Comparison of ENCODE assay signal across 10 mouse cellular contexts in genomic region chr15:78839744-78840143, GRCm38 (mm10). TPM values are rescaled to one million over a fixed set of nuclear protein-coding genes. Genes with fewer than 3 reads are reported as not detected.
DNase-seq lines count a peak whose midpoint lies in the region; ATAC-seq lines count a peak whose summit lies in the region.
"Had no signal": no experiment of that assay in that cellular context is flagged by ENCODE, and none has a peak within 500 bp of the region (broad histone marks: within the 10 kb centered on the region; RNA-seq: fewer than 3 reads in every experiment).

No protein-coding gene starts in this region.

- peak overlapping the region; percentile 45; the same call in 1 of the 2 replicates for H3K27ac ChIP-seq in heart, embryonic 10.5 days
- peak overlapping the region; percentile 82 for H3K27ac ChIP-seq in limb, embryonic 12.5 days

- WGBS in heart, embryonic 10.5 days: 5% methylated on average over 2 of the region's 2 CpGs
- 3% methylated on average over 2 of the region's 2 CpGs for WGBS in limb, embryonic 12.5 days

- no peak for DNase-seq in heart, embryonic 10.5 days (ENCODE audit: low spot score)
- DNase-seq in heart, postnatal 36 days: no peak
- DNase-seq in retina, postnatal 1 day: peak; percentile 62
- DNase-seq in retina, embryonic 14.5 days (ENCODE audit: low spot score): no peak
- DNase-seq in spleen, postnatal 10 days (ENCODE audit: low spot score in 2 of 2): no peak
- no peak for DNase-seq in adrenal gland, postnatal 14 days
- no peak for DNase-seq in cerebellum, adult 9-10 months

- H3K4me3 ChIP-seq in heart, embryonic 10.5 days: no peak overlapping the region
- H3K4me3 ChIP-seq in limb, embryonic 12.5 days (replicated peaks): no peak overlapping the region

- H3K27me3 ChIP-seq in heart, embryonic 10.5 days (ENCODE audit: insufficient read depth, poor library complexity, severe bottlenecking): peaks cover 39% of the 10 kb centered on the region
- peaks cover 28% of the 10 kb centered on the region for H3K27me3 ChIP-seq in limb, embryonic 12.5 days

- H3K9ac ChIP-seq in limb, embryonic 12.5 days (replicated peaks): 0 out of 2 replicates have a peak overlapping the region, but pooled peaks have one; percentile 23

- no peak overlapping the region for H3K4me2 ChIP-seq in limb, embryonic 12.5 days

- intact Hi-C loops in heart, postnatal 36 days (cut with DNase I): no loop called here

- H3K36me3 ChIP-seq in heart, embryonic 10.5 days: no peaks in the 10 kb centered on the region
- no peaks in the 10 kb centered on the region for H3K36me3 ChIP-seq in limb, embryonic 12.5 days

- H3K9me3 ChIP-seq in heart, embryonic 10.5 days: no peaks in the 10 kb centered on the region
- H3K9me3 ChIP-seq in limb, embryonic 12.5 days: no peaks in the 10 kb centered on the region

- peaks cover 77% of the 10 kb centered on the region for H3K4me1 ChIP-seq in heart, embryonic 10.5 days
- peaks cover 71% of the 10 kb centered on the region for H3K4me1 ChIP-seq in limb, embryonic 12.5 days (replicated peaks)

- peak; percentile 13; the same call in 1 of the 2 replicates for ATAC-seq in limb, embryonic 12.5 days (ENCODE audit: insufficient number of reproducible peaks, insufficient read depth, low FRiP score, low TSS enrichment, low read depth)
- ATAC-seq: activated CD4-positive, CD25-positive, alpha-beta regulatory T cell, adult 4 months had no signal

RNA-seq across cellular contexts. Expression of gene Cdc42ep1, which starts 2.7 kb away (rescaled TPM):
- 35.1 and 37.3 TPM in 2 replicates for polyA plus RNA-seq in heart, embryonic 10.5 days (2016; fragmentation: Nextera tagmentation; extraction: Ambion mirVana)
- total RNA-seq in heart, postnatal 36 days (2021): 10 to 100 TPM; 37.6 to 47.6 TPM
- polyA plus RNA-seq in limb, embryonic 12.5 days (2016; fragmentation: Nextera tagmentation; extraction: Ambion mirVana): 14.3 and 15.8 TPM in 2 replicates
- 44.5 and 45.1 TPM in 2 replicates for total RNA-seq in adrenal gland, postnatal 14 days (2021)
- polyA plus RNA-seq: activated CD4-positive, CD25-positive, alpha-beta regulatory T cell, adult 4 months had no signal

RNA-seq across cellular contexts. Expression of gene Lgals2, which starts 15.6 kb away (rescaled TPM):
- polyA plus RNA-seq in heart, embryonic 10.5 days (2016; fragmentation: Nextera tagmentation; extraction: Ambion mirVana): 2.2 TPM in 1 of 2 replicates, not detected in the other
- under 1 TPM in 1 of 2 experiments, not detected in 1; 0.56 TPM for total RNA-seq in heart, postnatal 36 days (2021)
- not detected in 2 replicates for polyA plus RNA-seq in limb, embryonic 12.5 days (2016; fragmentation: Nextera tagmentation; extraction: Ambion mirVana)
- 0.85 TPM in 1 of 2 replicates, not detected in the other for total RNA-seq in adrenal gland, postnatal 14 days (2021)
- total RNA-seq: left cerebral cortex, adult 18-20 months had no signal
- polyA plus RNA-seq: activated CD4-positive, CD25-positive, alpha-beta regulatory T cell, adult 4 months had no signal

RNA-seq across cellular contexts. Expression of gene Card10, which starts 36.9 kb away (rescaled TPM):
- 3.5 and 4.0 TPM in 2 replicates for polyA plus RNA-seq in heart, embryonic 10.5 days (2016; fragmentation: Nextera tagmentation; extraction: Ambion mirVana)
- total RNA-seq in heart, postnatal 36 days (2021): 10 to 100 TPM; 15.4 to 19.0 TPM
- polyA plus RNA-seq in limb, embryonic 12.5 days (2016; fragmentation: Nextera tagmentation; extraction: Ambion mirVana): 3.3 and 4.2 TPM in 2 replicates
- total RNA-seq in adrenal gland, postnatal 14 days (2021): 10.6 and 12.7 TPM in 2 replicates
- polyA plus RNA-seq: activated CD4-positive, CD25-positive, alpha-beta regulatory T cell, adult 4 months had no signal

RNA-seq across cellular contexts. Expression of gene Gga1, which starts 37.2 kb away (rescaled TPM):
- 51.5 and 56.6 TPM in 2 replicates for polyA plus RNA-seq in heart, embryonic 10.5 days (2016; fragmentation: Nextera tagmentation; extraction: Ambion mirVana)
- total RNA-seq in heart, postnatal 36 days (2021): 10 to 100 TPM; 40.3 to 43.2 TPM
- 45.9 and 47.4 TPM in 2 replicates for polyA plus RNA-seq in limb, embryonic 12.5 days (2016; fragmentation: Nextera tagmentation; extraction: Ambion mirVana)
- total RNA-seq in adrenal gland, postnatal 14 days (2021): 51.7 and 52.0 TPM in 2 replicates

RNA-seq across cellular contexts. Expression of gene Gm49510, which starts 59.7 kb away (rescaled TPM):
- 0.11 and 0.38 TPM in 2 replicates for polyA plus RNA-seq in heart, embryonic 10.5 days (2016; fragmentation: Nextera tagmentation; extraction: Ambion mirVana)
- total RNA-seq in heart, postnatal 36 days (2021): not detected
- polyA plus RNA-seq in limb, embryonic 12.5 days (2016; fragmentation: Nextera tagmentation; extraction: Ambion mirVana): 0.16 and 0.41 TPM in 2 replicates
- total RNA-seq in adrenal gland, postnatal 14 days (2021): not detected in 2 replicates
- polyA plus RNA-seq: activated CD4-positive, CD25-positive, alpha-beta regulatory T cell, adult 4 months had no signal
